Mouse (Mus musculus): ENCODE measurements at regions not wholly inside any gene's neighbourhood (a gene's known extent, or its start where the extent isn't known, plus 50 kb on each side); places are given as distances from the start of the nearest gene placed in this dataset.

- TF ChIP-seq POLR2A (IDR thresholded peaks at IDR 0.05; ENCODE audit: insufficient read length, low read depth) (no peak), MYOG (IDR thresholded peaks at IDR 0.05; ENCODE audit: control insufficient read depth in 1 of 3, insufficient read depth in 1 of 3, insufficient read length in 2 of 3, low read depth in 2 of 3) (no peak), E2F4 (IDR thresholded peaks at IDR 0.05; ENCODE audit: insufficient read depth) (no peak), USF1 (IDR thresholded peaks at IDR 0.05; ENCODE audit: low read depth) (no peak), POLR2AphosphoS2 (IDR thresholded peaks at IDR 0.05; ENCODE audit: insufficient read length, low read depth) (no peak)
These were observed 210.0 kb upstream of the Spred2 start for GRCm38 (mm10) chr11:19714211-19714610.
